Mouse (Mus musculus) cerebellum, adult 11 months (tissue): ENCODE data around the gene Ppp6r3.
"Not testable (repeated sequence)": the region's sequence is repeated elsewhere in the genome, so short reads cannot be mapped to it uniquely, and the experiment has no call there.

Source experiments
- DNase-seq: peaks from one replicate; pipeline ENCODE4 v3.0.0; 2022

The Ppp6r3 gene

GRCm38 (mm10) chr19:3575276-3575631 lies 295 bp downstream of the Ppp6r3 start:
- DNase-seq = no peak

GRCm38 (mm10) chr19:3574593-3575094 lies 905 bp downstream of the Ppp6r3 start:
- DNase-seq = no peak

DNA sequence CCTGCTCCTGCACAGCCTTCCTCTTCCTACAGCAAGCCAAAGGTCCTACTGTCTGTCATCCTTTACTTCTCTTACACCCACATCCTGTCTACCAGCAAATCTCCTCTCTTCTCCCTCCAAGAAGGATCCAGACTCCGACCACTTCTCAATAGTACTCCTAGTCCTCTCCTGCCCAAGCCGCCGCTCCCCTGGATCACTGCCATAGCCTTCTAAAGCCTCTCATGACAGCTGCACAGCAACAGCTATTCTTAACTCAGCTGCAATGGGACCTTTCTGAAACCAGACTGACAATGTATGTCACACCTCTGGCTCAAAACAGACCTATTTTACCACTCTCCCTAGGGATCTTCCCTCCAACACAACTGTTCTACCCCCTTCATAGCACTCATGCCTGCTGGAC lies 11.2 kb downstream of the Ppp6r3 start:
- DNase-seq = no peak

- DNase-seq = no peak
Measured at GRCm38 (mm10) chr19:3562752-3563151, 12.8 kb downstream of the Ppp6r3 start.

DNA sequence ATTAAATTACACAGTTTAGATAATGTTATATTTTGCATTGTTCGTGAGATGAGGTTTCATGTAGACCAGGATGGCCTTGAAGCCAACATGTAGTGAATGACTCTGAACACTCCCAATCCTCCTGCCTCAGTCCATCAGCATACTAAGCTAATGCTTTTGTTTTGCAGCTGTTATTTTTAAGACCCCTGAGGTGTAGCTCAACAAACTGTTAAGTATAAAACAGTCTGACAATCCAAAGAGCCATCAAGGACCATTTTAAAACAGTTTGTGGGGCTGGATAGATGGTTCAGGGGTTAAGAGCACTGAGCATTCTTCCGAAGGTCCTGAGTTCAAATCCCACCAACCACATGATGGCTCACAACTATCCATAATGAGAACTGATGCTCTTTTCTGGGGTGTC lies 13.3 kb downstream of the Ppp6r3 start:
- no peak for DNase-seq

- no peak for DNase-seq
Measured at GRCm38 (mm10) chr19:3556169-3556827, 19.3 kb downstream of the Ppp6r3 start.

DNA sequence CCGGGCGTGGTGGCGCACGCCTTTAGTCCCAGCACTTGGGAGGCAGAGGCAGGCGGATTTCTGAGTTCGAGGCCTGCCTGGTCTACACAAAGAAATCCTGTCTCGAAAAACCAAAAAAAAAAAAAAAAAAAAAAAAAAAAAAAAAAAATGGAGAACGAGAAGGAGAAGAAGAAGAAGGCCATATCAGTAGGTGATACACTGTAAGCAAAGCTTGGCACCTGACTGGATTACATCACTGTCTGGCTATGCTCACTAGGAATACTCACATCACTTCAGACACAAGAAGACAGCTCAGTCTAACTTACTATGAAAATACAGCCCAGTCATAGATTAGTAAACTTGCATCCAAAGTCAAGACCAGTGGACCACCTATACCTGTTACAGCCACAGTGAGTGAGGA lies 20.8 kb downstream of the Ppp6r3 start:
- no peak for DNase-seq

DNA sequence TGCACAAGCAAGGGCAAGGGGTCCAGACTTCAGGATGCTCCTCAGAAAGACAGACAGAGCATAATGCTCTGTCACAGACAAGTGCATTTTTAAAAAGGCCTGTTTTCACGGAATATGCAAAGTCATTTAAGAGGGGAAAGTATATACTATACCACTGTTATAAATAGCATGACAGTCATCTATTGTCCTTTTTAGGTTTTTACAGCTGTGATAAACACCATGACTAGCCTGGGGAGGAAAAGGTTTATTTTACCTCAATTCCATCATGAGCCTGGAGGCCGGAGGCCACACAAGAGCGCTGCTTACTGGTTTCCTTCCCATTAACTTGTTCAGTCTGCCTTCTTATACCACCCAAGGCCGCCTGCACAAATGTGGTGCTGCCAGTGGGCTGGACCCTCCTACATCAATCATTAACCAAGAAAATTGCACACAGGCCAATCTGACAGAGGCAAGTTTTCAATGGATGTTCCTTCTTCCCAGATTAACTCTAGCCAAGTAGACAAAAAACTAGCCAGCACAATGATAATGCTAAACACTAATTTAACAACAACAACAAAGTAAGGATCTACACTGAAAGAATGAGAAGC lies 23.9 kb downstream of the Ppp6r3 start:
- DNase-seq = no peak

DNA sequence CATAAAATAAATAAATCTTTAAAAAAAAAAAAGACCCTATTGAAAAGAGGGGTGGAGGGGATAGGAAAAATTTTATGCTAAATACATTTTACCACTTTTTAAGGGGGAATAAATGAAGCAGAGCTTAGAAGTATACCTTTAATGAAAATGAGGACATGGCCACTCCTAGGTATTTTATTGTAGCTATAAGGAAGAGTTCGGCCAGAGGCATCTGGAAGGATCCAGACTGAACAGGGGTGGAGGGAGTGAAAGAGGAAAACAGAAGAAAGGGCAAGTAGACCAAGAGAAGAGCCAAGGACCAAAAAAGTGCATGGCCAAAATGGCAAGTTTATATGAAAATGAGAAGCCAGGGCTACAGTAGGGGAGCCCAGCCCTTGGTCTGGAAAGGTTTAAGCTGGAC lies 25.4 kb downstream of the Ppp6r3 start:
- no peak for DNase-seq

DNA sequence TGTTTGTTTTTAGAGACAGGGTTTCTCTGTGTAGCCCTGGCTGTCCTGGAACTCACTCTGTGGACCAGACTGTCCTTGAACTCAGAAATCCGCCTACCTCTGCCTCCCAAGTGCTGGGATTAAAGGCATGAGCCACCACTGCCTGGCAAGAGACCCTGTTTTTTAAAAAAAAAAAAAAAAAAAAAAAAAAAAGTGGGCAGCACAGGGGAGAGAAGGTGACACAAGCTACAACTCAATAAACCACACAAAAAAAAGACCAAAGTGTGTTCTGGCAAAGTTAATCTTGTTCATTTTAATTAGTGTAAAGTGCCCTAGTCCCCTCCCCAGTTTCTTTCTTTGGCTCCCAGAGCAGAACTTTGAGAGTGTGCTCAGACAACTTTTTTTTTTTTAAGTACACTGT lies 26.3 kb downstream of the Ppp6r3 start:
- DNase-seq = no peak

DNA sequence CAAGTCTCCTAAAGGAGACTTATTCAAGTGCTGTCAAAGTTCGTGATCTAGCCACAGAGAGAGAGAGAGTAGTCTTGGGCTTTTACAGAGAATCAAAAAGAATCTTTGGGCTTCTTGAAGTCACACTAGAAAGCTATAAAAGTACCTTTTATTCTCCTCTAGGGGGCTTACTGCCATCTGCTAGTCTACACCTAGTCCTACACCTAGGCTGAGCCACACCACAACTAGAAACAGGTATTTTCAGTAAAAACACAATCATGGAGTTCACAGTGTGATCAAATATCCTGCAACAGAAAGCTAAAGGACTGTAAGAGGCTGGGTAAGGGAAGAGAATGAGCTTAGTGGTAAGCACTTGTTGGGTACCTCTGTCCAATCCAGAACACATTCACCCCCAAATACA lies 27.2 kb downstream of the Ppp6r3 start:
- no peak for DNase-seq

GRCm38 (mm10) chr19:3544995-3545394 lies 30.6 kb downstream of the Ppp6r3 start:
- DNase-seq = no peak

- no peak for DNase-seq
Measured at GRCm38 (mm10) chr19:3542591-3542990, 33.0 kb downstream of the Ppp6r3 start.

- DNase-seq = no peak
Measured at GRCm38 (mm10) chr19:3540997-3541396, 34.6 kb downstream of the Ppp6r3 start.

- no peak for DNase-seq
Measured at GRCm38 (mm10) chr19:3540254-3540653, 35.3 kb downstream of the Ppp6r3 start.

GRCm38 (mm10) chr19:3539456-3539855 lies 36.1 kb downstream of the Ppp6r3 start:
- no peak for DNase-seq

DNA sequence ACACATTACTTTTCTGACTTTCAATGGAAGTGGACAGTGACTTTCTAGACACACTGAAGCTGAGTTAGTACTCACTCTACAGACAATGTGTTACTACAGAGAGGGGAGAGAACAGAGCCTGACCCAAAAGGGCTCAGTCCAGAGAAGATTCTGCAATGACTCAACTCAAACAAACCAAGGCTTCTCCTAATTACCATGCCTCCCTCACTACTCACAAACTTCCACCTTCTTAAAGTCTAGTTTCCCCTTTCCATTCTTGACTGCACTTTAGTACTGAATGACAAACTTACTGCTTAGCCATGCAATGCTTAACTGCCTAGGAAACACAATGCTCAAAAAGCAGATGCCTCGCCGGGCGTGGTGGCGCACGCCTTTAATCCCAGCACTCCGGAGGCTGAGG lies 37.9 kb downstream of the Ppp6r3 start:
- DNase-seq = no peak

- no peak for DNase-seq
Measured at GRCm38 (mm10) chr19:3534945-3535344, 40.6 kb downstream of the Ppp6r3 start.

GRCm38 (mm10) chr19:3533266-3533966 lies 42.1 kb downstream of the Ppp6r3 start:
- not testable (repeated sequence) for DNase-seq

DNA sequence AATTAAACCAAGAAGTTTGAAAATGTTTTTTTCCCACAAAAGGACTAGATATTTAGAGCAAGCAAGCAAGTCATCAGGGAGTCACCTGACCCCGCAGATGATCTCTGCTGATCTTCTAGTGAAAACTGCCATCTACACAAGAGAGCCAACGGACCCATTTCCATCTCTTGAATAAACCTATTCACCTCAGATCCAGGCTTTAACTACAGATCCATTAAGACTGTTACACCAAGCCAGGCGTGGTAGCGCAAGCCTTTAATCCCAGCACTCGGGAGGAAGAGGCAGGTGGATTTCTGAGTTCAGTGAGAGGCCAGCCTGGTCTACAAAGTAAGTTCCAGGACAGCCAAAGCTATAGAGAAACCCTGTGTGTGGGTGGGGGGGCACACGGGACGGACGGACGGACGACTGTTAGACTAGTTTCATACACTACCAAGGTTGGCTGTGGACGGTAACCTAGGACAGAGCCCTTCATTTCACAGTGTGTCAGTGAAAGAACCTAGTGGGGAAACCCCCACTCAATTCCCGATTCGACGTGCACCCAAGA lies 42.8 kb downstream of the Ppp6r3 start:
- no peak for DNase-seq

DNA sequence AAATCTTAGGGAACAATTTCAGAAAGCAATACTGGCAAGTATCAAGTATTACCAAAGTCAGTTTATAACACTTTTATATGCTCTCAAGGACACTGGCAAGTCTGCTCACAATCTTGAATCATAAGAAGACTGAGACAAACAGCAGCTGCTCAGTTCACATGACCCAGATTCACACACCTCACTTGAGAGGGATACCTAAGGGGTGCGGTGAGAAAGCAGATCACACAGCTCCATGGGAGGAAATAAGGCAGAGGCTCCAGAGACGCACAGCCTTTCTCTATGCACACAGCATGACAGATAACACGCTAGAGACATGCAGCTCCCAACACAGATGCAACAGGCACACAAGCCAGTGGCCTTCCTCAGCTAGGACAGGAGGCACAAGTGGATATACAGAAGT lies 45.8 kb downstream of the Ppp6r3 start:
- DNase-seq = no peak

- no peak for DNase-seq
Measured at GRCm38 (mm10) chr19:3528646-3529045, 46.9 kb downstream of the Ppp6r3 start.

GRCm38 (mm10) chr19:3527531-3527930 lies 48.0 kb downstream of the Ppp6r3 start:
- no peak for DNase-seq
